Mouse (Mus musculus): ENCODE measurements around the gene Olfr523.

DNA sequence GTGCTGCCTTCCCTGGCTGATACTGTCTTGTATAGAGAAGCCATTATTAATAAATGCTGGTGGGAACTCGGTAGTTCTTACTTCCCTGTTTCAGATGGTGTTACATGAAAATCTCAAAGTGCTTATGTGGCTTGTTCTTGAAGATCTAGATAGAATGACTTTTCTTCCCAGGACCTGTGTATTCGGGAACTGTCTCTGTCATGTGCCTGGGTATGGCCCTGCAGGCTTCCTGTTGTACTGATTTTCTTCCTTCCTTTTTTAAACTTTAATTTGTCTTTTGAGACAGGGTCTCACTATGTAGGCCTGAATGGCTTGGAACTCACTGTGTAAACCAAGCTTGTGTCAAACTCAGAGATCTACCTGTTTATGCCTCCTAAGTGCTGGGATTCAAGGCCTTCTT, 45.1 kb upstream of the Olfr523 start:
- TF ChIP-seq POLR2A (IDR thresholded peaks at IDR 0.05; ENCODE audit: extremely low read depth, insufficient read depth, low read length) (no peak), CTCF (IDR thresholded peaks at IDR 0.05; ENCODE audit: extremely low read depth, insufficient read depth, low read length) (no peak)
